Mouse (Mus musculus) olfactory bulb, adult 2 months (tissue): Measurements from ENCODE around the gene Gfap.

Experiments
- CTCF ChIP-seq: fragments of 200-500 bp; IDR thresholded peaks from 2 replicates; pipeline ENCODE4 v1.5.1; 2012; ENCODE audit warnings: low read depth, mild to moderate bottlenecking, low read length, moderate library complexity; ENCODE audit not compliant: insufficient read depth
- POLR2A ChIP-seq: fragments of 200-500 bp; IDR thresholded peaks from 2 replicates; pipeline ENCODE4 v1.6.1; 2012; ENCODE audit warnings: mild to moderate bottlenecking, low read depth, low read length, moderate library complexity; ENCODE audit not compliant: insufficient read depth

DNA sequence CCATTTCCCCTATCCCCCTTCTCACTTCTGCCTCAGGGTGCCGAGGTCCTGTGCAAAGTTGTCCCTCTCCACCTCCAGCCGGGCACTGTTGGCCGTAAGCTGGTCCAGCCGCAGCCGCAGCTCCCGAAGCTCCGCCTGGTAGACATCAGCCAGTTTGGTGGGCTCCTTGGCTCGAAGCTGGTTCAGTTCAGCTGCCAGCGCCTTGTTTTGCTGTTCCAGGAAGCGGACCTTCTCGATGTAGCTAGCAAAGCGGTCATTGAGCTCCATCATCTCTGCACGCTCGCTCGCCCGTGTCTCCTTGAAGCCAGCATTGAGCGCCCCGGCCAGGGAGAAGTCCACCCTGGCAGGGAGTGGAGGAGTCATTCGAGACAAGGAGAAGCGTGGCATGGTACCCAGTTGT is 4.1 kb downstream of the Gfap start:
- TF ChIP-seq CTCF (no peak), POLR2A (no peak)
